In the genomic region with DNA sequence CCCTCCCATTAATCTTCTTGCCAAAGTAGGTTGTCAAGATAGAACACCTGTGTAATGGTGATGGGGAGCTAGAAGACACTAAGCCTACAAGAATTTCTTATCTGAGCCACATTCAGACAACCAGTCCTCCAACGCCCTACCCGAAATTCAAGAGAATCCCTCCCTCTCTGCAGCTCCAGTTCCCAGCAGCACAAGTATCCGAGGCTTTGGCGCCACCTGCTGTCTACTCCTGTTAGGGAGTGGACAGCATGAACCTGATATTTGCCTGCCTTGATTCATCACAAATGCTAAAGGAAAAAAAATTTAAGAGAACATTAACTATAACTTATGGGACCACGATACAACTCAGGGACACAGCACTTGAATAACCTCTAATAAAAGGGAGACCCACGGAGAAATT, we compare ENCODE assay signal across 8 mouse cellular contexts.
DNase-seq lines count a peak whose midpoint lies in the region; ATAC-seq lines count a peak whose summit lies in the region.

No protein-coding gene starts in this region.

- peak; percentile 90 for DNase-seq in MN1 (ENCODE audit: low spot score)
- DNase-seq in brain, adult 2 months (ENCODE audit: low read depth, low spot score): peak; percentile 88
- DNase-seq in heart, postnatal 25 days (ENCODE audit: low spot score): peak; percentile 45
- peak; percentile 93 for DNase-seq in layer of hippocampus, postnatal 10 days (ENCODE audit: low spot score in 2 of 2)
- DNase-seq in lung, postnatal 25 days (ENCODE audit: low spot score): peak; percentile 76
- DNase-seq in right cerebral cortex, postnatal 36 days (ENCODE audit: low spot score in 2 of 2): peak; percentile 64 to 68

- ATAC-seq in erythroid progenitor cell, adult 5-6 weeks (replicated peaks; ENCODE audit: low FRiP score, poor library complexity, severe bottlenecking): peak; percentile 67; the same call in 1 of the 2 replicates
- ATAC-seq in activated CD4-positive, CD25-positive, alpha-beta regulatory T cell, adult 4 months: no peak

- intact Hi-C loops in heart, postnatal 25 days (cut with DNase I): loop anchor here (1.0 to 5.0 kb wide), 4 partner anchors 53 to 135 kb away; no protein-coding TSS in a partner anchor
